Mouse (Mus musculus): ENCODE measurements around the gene Tnfrsf25.

The Tnfrsf25 gene

GRCm38 (mm10) chr4:152092751-152093293 lies 22.9 kb upstream of the Tnfrsf25 start:
- DNase-seq (ENCODE audit: low spot score in 2 of 2), result no peak

GRCm38 (mm10) chr4:152094233-152094632 lies 21.5 kb upstream of the Tnfrsf25 start:
- DNase-seq (ENCODE audit: low spot score in 2 of 2), result no peak

- DNase-seq (ENCODE audit: low spot score in 2 of 2), result peak; percentile 51 to 78
Measured at GRCm38 (mm10) chr4:152095937-152096910, 19.5 kb upstream of the Tnfrsf25 start.

- DNase-seq (ENCODE audit: low spot score in 2 of 2), result no peak
Measured at GRCm38 (mm10) chr4:152096927-152097326, 18.8 kb upstream of the Tnfrsf25 start.

GRCm38 (mm10) chr4:152097911-152098799 lies 17.6 kb upstream of the Tnfrsf25 start:
- no peak for DNase-seq (ENCODE audit: low spot score in 2 of 2)

- no peak for DNase-seq (ENCODE audit: low spot score in 2 of 2)
Measured at GRCm38 (mm10) chr4:152100541-152100940, 15.2 kb upstream of the Tnfrsf25 start.

- DNase-seq (ENCODE audit: low spot score in 2 of 2), result no peak
Measured at GRCm38 (mm10) chr4:152101081-152101653, 14.6 kb upstream of the Tnfrsf25 start.

- DNase-seq (ENCODE audit: low spot score in 2 of 2), result no peak
Measured at GRCm38 (mm10) chr4:152101921-152102320, 13.8 kb upstream of the Tnfrsf25 start.

GRCm38 (mm10) chr4:152103025-152103424 lies 12.7 kb upstream of the Tnfrsf25 start:
- peak; percentile 69 to 88 for DNase-seq (ENCODE audit: low spot score in 2 of 2)

- no peak for DNase-seq (ENCODE audit: low spot score in 2 of 2)
Measured at GRCm38 (mm10) chr4:152106746-152107145, 9.0 kb upstream of the Tnfrsf25 start.

- DNase-seq (ENCODE audit: low spot score in 2 of 2), result no peak
Measured at GRCm38 (mm10) chr4:152107493-152107892, 8.2 kb upstream of the Tnfrsf25 start.

- no peak for DNase-seq (ENCODE audit: low spot score in 2 of 2)
Measured at GRCm38 (mm10) chr4:152107971-152108509, 7.7 kb upstream of the Tnfrsf25 start.

GRCm38 (mm10) chr4:152108673-152109072 lies 7.1 kb upstream of the Tnfrsf25 start:
- no peak for DNase-seq (ENCODE audit: low spot score in 2 of 2)

- DNase-seq (ENCODE audit: low spot score in 2 of 2), result no peak
Measured at GRCm38 (mm10) chr4:152109509-152109908, 6.2 kb upstream of the Tnfrsf25 start.

GRCm38 (mm10) chr4:152110689-152111088 lies 5.0 kb upstream of the Tnfrsf25 start:
- no peak for DNase-seq (ENCODE audit: low spot score in 2 of 2)

- DNase-seq (ENCODE audit: low spot score in 2 of 2), result no peak
Measured at GRCm38 (mm10) chr4:152112329-152112728, 3.4 kb upstream of the Tnfrsf25 start.

GRCm38 (mm10) chr4:152114080-152114479 lies 1.7 kb upstream of the Tnfrsf25 start:
- DNase-seq (ENCODE audit: low spot score in 2 of 2), result no peak

- no peak for DNase-seq (ENCODE audit: low spot score in 2 of 2)
Measured at GRCm38 (mm10) chr4:152117538-152117937, 1.8 kb downstream of the Tnfrsf25 start.

- DNase-seq (ENCODE audit: low spot score in 2 of 2), result peak in 1 of 2 experiments; percentile 65
Measured at GRCm38 (mm10) chr4:152119396-152120292, 3.9 kb downstream of the Tnfrsf25 start.

All from thymus, postnatal 10 days (tissue).